Mouse (Mus musculus) G1E (cell line): Measurements from ENCODE around the gene Rcor2.

ENCODE experiments used
- CTCF ChIP-seq: IDR thresholded peaks from 2 replicates; pipeline ENCODE4 v1.5.1; 2012; ENCODE audit warnings: low read depth, low read length, inconsistent platforms, mixed read lengths
- GATA1 ChIP-seq: IDR thresholded peaks from 2 replicates; pipeline ENCODE4 v1.6.1; 2012; ENCODE audit warnings: borderline replicate concordance, low read length, inconsistent platforms, mixed read lengths
- GATA2 ChIP-seq: IDR thresholded peaks from 2 replicates; pipeline ENCODE4 v1.6.1; 2012; ENCODE audit warnings: low read depth, low read length, inconsistent platforms, borderline replicate concordance
- TAL1 ChIP-seq: conservative IDR thresholded peaks from 2 replicates; pipeline ENCODE4 v1.6.1; 2012; ENCODE audit warnings: low read depth, low read length, inconsistent platforms, mixed read lengths

DNA sequence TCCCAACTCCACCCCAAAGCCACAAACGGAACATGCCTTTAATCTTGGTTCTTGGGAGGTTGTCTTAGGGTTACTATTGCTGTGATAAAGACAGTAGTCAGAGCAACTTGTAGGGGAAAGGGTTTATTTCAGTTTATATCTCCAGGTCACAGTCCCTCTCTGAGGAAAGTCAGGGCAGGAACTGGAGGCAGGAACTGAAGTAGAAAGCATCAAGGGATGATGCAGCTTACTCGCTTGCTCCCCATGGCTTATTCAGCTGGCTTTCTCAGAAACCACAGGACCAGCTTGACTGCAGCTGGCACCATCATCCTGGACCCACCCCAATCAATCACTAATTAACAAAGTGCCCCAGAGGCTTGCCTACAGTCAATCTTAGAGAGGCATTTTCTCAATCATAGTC, 46.5 kb downstream of the Rcor2 start:
- TF ChIP-seq GATA2 (no peak), CTCF (no peak), TAL1 (no peak), GATA1 (no peak)
